Mouse (Mus musculus): ENCODE data around the gene Lef1. TPM values are rescaled to one million over a fixed set of nuclear protein-coding genes. Genes with fewer than 3 reads are reported as not detected.

Gene Lef1
- polyA plus RNA-seq, 1 experiment from 2014 or later, result 60.8 TPM

DNA sequence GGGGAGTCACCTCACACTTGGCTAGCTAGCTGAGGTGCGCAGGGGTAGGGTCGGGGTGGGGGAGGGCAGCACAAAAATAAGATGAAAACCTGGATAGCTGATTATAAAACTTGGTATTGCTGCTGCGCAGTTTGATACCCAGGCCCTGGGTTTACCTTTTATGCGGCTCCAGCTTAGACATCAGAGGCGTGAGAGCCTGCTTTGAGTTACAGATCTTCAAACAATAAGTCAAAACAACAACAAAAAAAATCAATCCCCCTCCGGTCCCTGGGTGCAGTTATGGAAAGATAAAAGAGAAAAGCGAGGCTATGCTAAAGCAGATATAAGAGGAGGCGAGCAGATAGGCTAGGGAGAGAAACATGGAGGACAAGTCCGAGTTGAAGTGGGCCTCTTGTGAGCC, 28.0 kb downstream of the Lef1 start:
- H3K4me2 ChIP-seq (ENCODE audit: low read depth, severe bottlenecking), result no peak overlapping the region
- H3K9me3 ChIP-seq (ENCODE audit: control insufficient read depth, low read length), result no peaks in the 10 kb centered on the region
- no peak for ATAC-seq (ENCODE audit: insufficient number of reproducible peaks, low FRiP score, low TSS enrichment, low read depth)
- WGBS, result 80% methylated on average over 9 of the region's 9 CpGs
- H3K27me3 ChIP-seq (ENCODE audit: control insufficient read depth, insufficient read depth, low read length), result no peaks in the 10 kb centered on the region
- H3K27ac ChIP-seq (replicated peaks; ENCODE audit: low read depth, low read length), result 0 out of 2 replicates have a peak overlapping the region, but pooled peaks have one; percentile 36
- H3K36me3 ChIP-seq (ENCODE audit: control insufficient read depth, insufficient read depth, low read length), result no peaks in the 10 kb centered on the region
- H3K4me3 ChIP-seq (ENCODE audit: low read depth, low read length), result no peak overlapping the region
- peaks cover 33% of the 10 kb centered on the region for H3K4me1 ChIP-seq (ENCODE audit: control insufficient read depth, insufficient read depth, low read length)
- no peak overlapping the region for H3K9ac ChIP-seq (ENCODE audit: low read length)
- no peak for DNase-seq (ENCODE audit: low spot score)

DNA sequence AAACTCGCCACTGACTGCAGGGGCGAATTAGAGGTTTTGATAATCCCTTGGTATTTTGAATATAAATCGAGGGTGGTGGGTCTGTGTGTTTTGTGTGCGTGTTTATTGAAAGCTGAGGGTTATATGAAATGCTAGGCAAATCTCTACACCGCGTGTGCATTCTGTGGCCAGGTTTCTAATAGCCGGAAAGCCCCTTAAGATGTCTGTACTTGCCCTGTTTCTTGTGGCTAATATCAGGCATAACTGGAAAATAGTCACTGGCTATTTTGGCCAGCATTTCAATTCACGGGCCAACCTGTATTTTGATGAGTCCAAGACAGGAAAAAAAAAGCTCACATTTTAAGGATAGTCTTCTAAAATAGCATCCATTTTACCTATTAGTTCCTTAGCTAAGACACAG, 28.5 kb downstream of the Lef1 start:
- no peak for DNase-seq (ENCODE audit: low spot score)
- Histone ChIP-seq H3K9me3 (ENCODE audit: control insufficient read depth, low read length) (no peaks in the 10 kb centered on the region), H3K27ac (replicated peaks; ENCODE audit: low read depth, low read length) (no peak overlapping the region), H3K27me3 (ENCODE audit: control insufficient read depth, insufficient read depth, low read length) (no peaks in the 10 kb centered on the region), H3K4me3 (ENCODE audit: low read depth, low read length) (no peak overlapping the region), H3K4me2 (ENCODE audit: low read depth, severe bottlenecking) (no peak overlapping the region), H3K36me3 (ENCODE audit: control insufficient read depth, insufficient read depth, low read length) (no peaks in the 10 kb centered on the region), H3K4me1 (ENCODE audit: control insufficient read depth, insufficient read depth, low read length) (peaks cover 33% of the 10 kb centered on the region), H3K9ac (ENCODE audit: low read length) (no peak overlapping the region)
- 81% methylated on average over 8 of the region's 8 CpGs for WGBS
- no peak for ATAC-seq (ENCODE audit: insufficient number of reproducible peaks, low FRiP score, low TSS enrichment, low read depth)

DNA sequence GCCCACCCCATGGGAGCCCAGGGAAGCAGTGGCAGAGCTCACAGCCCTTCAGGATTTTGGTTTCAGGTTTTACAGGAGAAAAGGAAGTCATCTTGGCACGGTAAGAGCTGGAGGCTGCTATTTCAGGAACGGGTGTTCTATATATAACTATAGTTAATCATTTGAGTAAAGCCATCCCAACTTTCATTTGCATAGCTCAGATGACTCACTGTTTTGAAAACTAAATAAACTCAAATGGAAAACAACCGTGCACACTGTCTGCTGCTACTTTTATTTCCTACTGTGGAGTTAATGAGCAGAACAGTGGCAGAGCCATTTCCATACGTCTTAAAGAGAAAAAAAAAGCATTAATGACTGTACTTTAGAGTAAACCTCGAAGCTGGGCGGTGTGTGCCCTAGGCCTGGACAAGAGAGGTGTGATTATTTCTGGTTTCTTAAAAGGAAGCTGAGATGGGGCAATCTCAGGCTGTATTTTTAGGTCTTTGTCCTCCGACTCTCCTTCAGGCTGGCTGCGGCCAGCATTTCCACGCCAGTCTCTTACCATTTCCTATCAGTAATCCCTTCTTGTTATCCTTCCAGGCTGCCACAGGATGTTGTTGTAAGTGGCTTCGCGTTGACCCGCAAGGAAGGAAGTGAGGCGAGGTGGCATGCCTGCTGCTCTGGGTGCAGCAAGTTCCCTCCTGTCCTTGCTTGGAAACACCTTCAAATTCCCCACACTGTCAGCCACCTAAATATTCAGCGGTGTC, 29.2 kb downstream of the Lef1 start:
- Histone ChIP-seq H3K27me3 (ENCODE audit: control insufficient read depth, insufficient read depth, low read length) (no peaks in the 10 kb centered on the region), H3K9ac (ENCODE audit: low read length) (no peak overlapping the region), H3K9me3 (ENCODE audit: control insufficient read depth, low read length) (no peaks in the 10 kb centered on the region), H3K36me3 (ENCODE audit: control insufficient read depth, insufficient read depth, low read length) (no peaks in the 10 kb centered on the region), H3K4me1 (ENCODE audit: control insufficient read depth, insufficient read depth, low read length) (peaks cover 28% of the 10 kb centered on the region), H3K4me3 (ENCODE audit: low read depth, low read length) (no peak overlapping the region), H3K27ac (replicated peaks; ENCODE audit: low read depth, low read length) (peak overlapping the region; percentile 16; the same call in 1 of the 2 replicates), H3K4me2 (ENCODE audit: low read depth, severe bottlenecking) (no peak overlapping the region)
- WGBS, result 51% methylated on average over 14 of the region's 14 CpGs
- ATAC-seq (ENCODE audit: insufficient number of reproducible peaks, low FRiP score, low TSS enrichment, low read depth), result no peak
- no peak for DNase-seq (ENCODE audit: low spot score)

DNA sequence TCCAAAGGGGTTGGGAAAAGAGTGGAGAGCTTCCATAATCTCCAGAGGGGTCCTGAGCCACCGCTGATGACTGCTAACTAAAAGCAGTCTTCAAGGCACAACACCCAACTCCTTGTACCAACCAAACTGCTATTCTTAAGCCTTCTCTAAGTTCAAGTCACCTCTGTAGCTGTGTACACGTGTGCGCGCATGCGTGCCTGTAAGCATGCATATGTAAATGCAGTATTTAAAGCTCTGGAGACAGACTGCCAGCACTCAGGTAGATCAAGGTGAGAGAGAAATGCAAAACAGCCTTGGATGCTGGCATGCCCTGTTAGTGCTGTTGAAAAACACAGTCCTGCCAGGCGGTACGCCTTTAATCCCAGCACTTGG, 29.8 kb downstream of the Lef1 start:
- H3K36me3 ChIP-seq (ENCODE audit: control insufficient read depth, insufficient read depth, low read length), result no peaks in the 10 kb centered on the region
- ATAC-seq (ENCODE audit: insufficient number of reproducible peaks, low FRiP score, low TSS enrichment, low read depth) (no peak), DNase-seq (ENCODE audit: low spot score) (no peak)
- no peaks in the 10 kb centered on the region for H3K27me3 ChIP-seq (ENCODE audit: control insufficient read depth, insufficient read depth, low read length)
- peaks cover 28% of the 10 kb centered on the region for H3K4me1 ChIP-seq (ENCODE audit: control insufficient read depth, insufficient read depth, low read length)
- no peaks in the 10 kb centered on the region for H3K9me3 ChIP-seq (ENCODE audit: control insufficient read depth, low read length)
- H3K4me3 ChIP-seq (ENCODE audit: low read depth, low read length), result no peak overlapping the region
- no peak overlapping the region for H3K4me2 ChIP-seq (ENCODE audit: low read depth, severe bottlenecking)
- WGBS, result 87% methylated on average over 7 of the region's 7 CpGs
- no peak overlapping the region for H3K9ac ChIP-seq (ENCODE audit: low read length)
- H3K27ac ChIP-seq (replicated peaks; ENCODE audit: low read depth, low read length), result peak overlapping the region; percentile 16; the same call in 1 of the 2 replicates

DNA sequence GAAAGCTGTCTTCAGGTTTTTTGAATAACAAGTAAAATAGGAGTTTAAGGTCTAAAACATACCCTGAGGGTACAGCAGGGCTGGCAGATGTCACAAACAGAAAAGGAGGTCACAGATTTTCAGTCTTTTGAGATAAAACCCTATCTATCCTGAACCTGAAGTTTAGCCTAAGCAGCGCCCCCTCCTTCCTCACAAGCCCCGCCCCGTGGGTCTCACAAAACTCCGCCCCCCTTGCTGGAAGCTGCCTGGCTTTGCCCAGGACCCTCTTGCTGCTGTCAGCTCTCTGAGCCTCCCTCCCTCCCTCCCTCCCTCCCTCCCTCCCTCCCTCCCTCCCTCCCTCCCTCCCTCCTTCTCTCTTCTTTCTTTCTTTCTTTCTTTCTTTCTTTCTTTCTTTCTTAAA, 31.3 kb downstream of the Lef1 start:
- Histone ChIP-seq H3K4me3 (ENCODE audit: low read depth, low read length) (no peak overlapping the region), H3K4me1 (ENCODE audit: control insufficient read depth, insufficient read depth, low read length) (peaks cover 24% of the 10 kb centered on the region), H3K27me3 (ENCODE audit: control insufficient read depth, insufficient read depth, low read length) (no peaks in the 10 kb centered on the region), H3K27ac (replicated peaks; ENCODE audit: low read depth, low read length) (no peak overlapping the region), H3K9ac (ENCODE audit: low read length) (no peak overlapping the region), H3K4me2 (ENCODE audit: low read depth, severe bottlenecking) (no peak overlapping the region), H3K9me3 (ENCODE audit: control insufficient read depth, low read length) (no peaks in the 10 kb centered on the region), H3K36me3 (ENCODE audit: control insufficient read depth, insufficient read depth, low read length) (no peaks in the 10 kb centered on the region)
- no peak for ATAC-seq (ENCODE audit: insufficient number of reproducible peaks, low FRiP score, low TSS enrichment, low read depth)
- no peak for DNase-seq (ENCODE audit: low spot score)
- WGBS, result 36% methylated on average over 4 of the region's 4 CpGs

DNA sequence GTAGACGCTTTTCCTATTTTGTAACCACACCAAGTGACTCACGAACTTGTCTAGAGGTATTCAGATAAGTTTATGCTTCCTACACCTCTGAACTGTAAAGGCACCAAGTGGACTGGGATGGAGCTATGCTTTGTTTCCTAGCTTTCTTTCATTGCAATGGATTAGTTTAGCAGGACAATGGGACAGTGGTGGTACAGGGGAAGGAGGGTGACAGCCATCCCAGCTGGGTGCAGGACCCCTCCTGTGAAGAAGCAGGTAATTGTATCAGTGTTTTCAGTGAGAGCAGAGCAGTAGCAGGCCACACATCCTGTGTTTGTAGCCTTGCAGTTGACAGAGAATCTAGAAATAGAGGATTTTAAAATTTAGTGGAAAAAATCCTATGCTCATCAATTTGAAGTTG, 34.0 kb downstream of the Lef1 start:
- no peak for ATAC-seq (ENCODE audit: insufficient number of reproducible peaks, low FRiP score, low TSS enrichment, low read depth)
- Histone ChIP-seq H3K27me3 (ENCODE audit: control insufficient read depth, insufficient read depth, low read length) (no peaks in the 10 kb centered on the region), H3K4me2 (ENCODE audit: low read depth, severe bottlenecking) (no peak overlapping the region), H3K9me3 (ENCODE audit: control insufficient read depth, low read length) (no peaks in the 10 kb centered on the region), H3K27ac (replicated peaks; ENCODE audit: low read depth, low read length) (no peak overlapping the region), H3K4me1 (ENCODE audit: control insufficient read depth, insufficient read depth, low read length) (peaks cover 6% of the 10 kb centered on the region), H3K36me3 (ENCODE audit: control insufficient read depth, insufficient read depth, low read length) (no peaks in the 10 kb centered on the region), H3K4me3 (ENCODE audit: low read depth, low read length) (no peak overlapping the region), H3K9ac (ENCODE audit: low read length) (no peak overlapping the region)
- no peak for DNase-seq (ENCODE audit: low spot score)
- 90% methylated on average over 2 of the region's 2 CpGs for WGBS

DNA sequence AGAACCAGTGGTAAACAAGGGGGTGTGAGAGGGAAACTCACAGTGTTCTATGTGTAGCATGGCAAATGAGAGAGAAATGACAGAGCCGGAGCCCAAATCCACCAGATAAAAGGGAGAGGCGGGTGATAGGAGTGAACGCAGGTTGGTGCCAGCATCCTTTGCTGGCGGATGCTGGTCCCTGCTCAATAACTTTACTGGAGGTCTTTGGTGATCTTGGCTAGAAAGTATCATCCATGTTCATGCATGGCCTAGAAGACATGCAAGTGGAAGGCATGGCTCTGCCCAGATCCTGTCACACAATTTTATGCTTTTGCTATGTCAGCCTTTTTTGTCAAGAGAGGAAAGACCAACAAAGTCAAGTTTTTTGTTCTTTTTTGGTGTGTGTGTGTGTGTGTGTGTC, 42.6 kb downstream of the Lef1 start:
- no peak overlapping the region for H3K27ac ChIP-seq (replicated peaks; ENCODE audit: low read depth, low read length)
- DNase-seq (ENCODE audit: low spot score), result no peak
- H3K4me2 ChIP-seq (ENCODE audit: low read depth, severe bottlenecking), result no peak overlapping the region
- H3K4me1 ChIP-seq (ENCODE audit: control insufficient read depth, insufficient read depth, low read length), result peaks cover 27% of the 10 kb centered on the region
- no peak overlapping the region for H3K4me3 ChIP-seq (ENCODE audit: low read depth, low read length)
- no peak overlapping the region for H3K9ac ChIP-seq (ENCODE audit: low read length)
- no peaks in the 10 kb centered on the region for H3K9me3 ChIP-seq (ENCODE audit: control insufficient read depth, low read length)
- H3K36me3 ChIP-seq (ENCODE audit: control insufficient read depth, insufficient read depth, low read length), result no peaks in the 10 kb centered on the region
- ATAC-seq (ENCODE audit: insufficient number of reproducible peaks, low FRiP score, low TSS enrichment, low read depth), result no peak
- 92% methylated on average over 4 of the region's 4 CpGs for whole genome bisulfite sequencing
- H3K27me3 ChIP-seq (ENCODE audit: control insufficient read depth, insufficient read depth, low read length), result no peaks in the 10 kb centered on the region

DNA sequence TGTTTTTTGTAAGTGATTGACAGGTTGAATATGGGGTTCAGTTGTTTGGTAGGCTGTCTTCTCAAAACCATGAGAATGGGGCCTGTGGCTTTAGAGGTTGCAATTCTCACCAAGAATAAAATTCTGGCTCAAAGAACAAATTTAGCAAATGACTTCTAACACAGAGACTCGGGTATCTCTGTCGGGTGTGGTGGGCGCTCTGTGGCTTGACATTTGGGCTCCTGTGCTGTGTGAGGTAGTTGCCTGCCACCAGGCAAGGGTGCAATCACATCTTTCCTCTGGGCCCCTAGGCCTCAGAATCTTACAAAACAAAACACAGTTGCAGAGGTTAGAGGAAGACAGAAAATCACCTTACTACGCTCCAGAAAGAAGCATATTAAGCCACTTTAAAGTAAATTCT, 43.6 kb downstream of the Lef1 start:
- Histone ChIP-seq H3K4me1 (ENCODE audit: control insufficient read depth, insufficient read depth, low read length) (peaks cover 27% of the 10 kb centered on the region), H3K4me3 (ENCODE audit: low read depth, low read length) (no peak overlapping the region), H3K9me3 (ENCODE audit: control insufficient read depth, low read length) (no peaks in the 10 kb centered on the region), H3K27me3 (ENCODE audit: control insufficient read depth, insufficient read depth, low read length) (no peaks in the 10 kb centered on the region), H3K27ac (replicated peaks; ENCODE audit: low read depth, low read length) (no peak overlapping the region), H3K36me3 (ENCODE audit: control insufficient read depth, insufficient read depth, low read length) (no peaks in the 10 kb centered on the region), H3K9ac (ENCODE audit: low read length) (no peak overlapping the region), H3K4me2 (ENCODE audit: low read depth, severe bottlenecking) (no peak overlapping the region)
- 68% methylated on average over 4 of the region's 4 CpGs for WGBS
- ATAC-seq (ENCODE audit: insufficient number of reproducible peaks, low FRiP score, low TSS enrichment, low read depth) (no peak), DNase-seq (ENCODE audit: low spot score) (no peak)

DNA sequence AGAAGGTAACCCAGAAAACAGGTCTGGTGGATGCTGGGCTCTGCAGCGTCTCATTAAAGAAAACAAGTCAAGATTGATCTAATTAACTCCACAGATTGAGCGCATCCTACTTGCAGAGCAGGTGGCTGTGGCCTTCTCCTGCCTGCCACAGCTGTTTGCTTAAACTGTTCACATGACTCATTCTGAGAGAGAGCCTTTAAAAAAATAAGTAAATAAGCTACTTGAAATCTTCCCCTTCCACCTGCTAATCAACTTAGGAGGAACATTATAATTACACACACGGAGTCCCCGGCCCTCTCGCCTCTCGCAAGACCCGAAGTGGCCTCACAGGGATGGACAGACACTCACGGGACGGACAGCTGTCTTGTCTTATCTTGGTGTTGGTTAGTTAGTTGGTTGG, 44.3 kb downstream of the Lef1 start:
- DNase-seq (ENCODE audit: low spot score) (no peak), ATAC-seq (ENCODE audit: insufficient number of reproducible peaks, low FRiP score, low TSS enrichment, low read depth) (no peak)
- Histone ChIP-seq H3K9me3 (ENCODE audit: control insufficient read depth, low read length) (no peaks in the 10 kb centered on the region), H3K9ac (ENCODE audit: low read length) (no peak overlapping the region), H3K36me3 (ENCODE audit: control insufficient read depth, insufficient read depth, low read length) (no peaks in the 10 kb centered on the region), H3K4me2 (ENCODE audit: low read depth, severe bottlenecking) (no peak overlapping the region), H3K4me3 (ENCODE audit: low read depth, low read length) (no peak overlapping the region), H3K4me1 (ENCODE audit: control insufficient read depth, insufficient read depth, low read length) (peaks cover 27% of the 10 kb centered on the region), H3K27me3 (ENCODE audit: control insufficient read depth, insufficient read depth, low read length) (no peaks in the 10 kb centered on the region), H3K27ac (replicated peaks; ENCODE audit: low read depth, low read length) (no peak overlapping the region)
- 73% methylated on average over 9 of the region's 9 CpGs for WGBS
